ENCODE assay signal across 8 mouse cellular contexts in genomic region chr19:16872331-16873180, GRCm38 (mm10). TPM values are rescaled to one million over a fixed set of nuclear protein-coding genes. Genes with fewer than 3 reads are reported as not detected.
DNase-seq lines count a peak whose midpoint lies in the region; ATAC-seq and TF ChIP-seq lines count a peak whose summit lies in the region.

No protein-coding gene starts in this region.

- peaks cover 17% of the 10 kb centered on the region for H3K4me1 ChIP-seq in heart, embryonic 11.5 days (ENCODE audit: control insufficient read depth, insufficient read depth, low read length)
- peaks cover 9% of the 10 kb centered on the region for H3K4me1 ChIP-seq in kidney, postnatal 0 days (replicated peaks; ENCODE audit: insufficient read depth, low read length)

- DNase-seq in cerebellum, adult 18-20 months = peak; percentile 5 to 21
- DNase-seq in right cerebral cortex, adult 18-20 months = peak; percentile 30
- DNase-seq in right cerebral cortex, postnatal 36 days (ENCODE audit: low spot score in 2 of 2) = no peak
- peak; percentile 29 for DNase-seq in kidney, postnatal 0 days (ENCODE audit: low spot score)
- DNase-seq in neural tube, embryonic 10.5 days (ENCODE audit: extremely low spot score, low spot score) = peak; percentile 70
- DNase-seq in layer of hippocampus, postnatal 36 days = no peak

- no peak overlapping the region for H3K9ac ChIP-seq in heart, embryonic 11.5 days (ENCODE audit: low read depth, low read length)
- H3K9ac ChIP-seq in kidney, postnatal 0 days (ENCODE audit: low read depth, low read length) = no peak overlapping the region

- H3K4me2 ChIP-seq in heart, embryonic 11.5 days = peak overlapping the region; percentile 76
- peak overlapping the region; percentile 62 for H3K4me2 ChIP-seq in kidney, postnatal 0 days (ENCODE audit: low read length)

- no peak overlapping the region for H3K27ac ChIP-seq in heart, embryonic 11.5 days (ENCODE audit: low read depth, low read length)
- H3K27ac ChIP-seq in kidney, postnatal 0 days = no peak overlapping the region

- no peak for ATAC-seq in cerebellum, adult (ENCODE audit: insufficient number of reproducible peaks, low FRiP score, low TSS enrichment)
- no peak for ATAC-seq in heart, embryonic 11.5 days (replicated peaks; ENCODE audit: insufficient number of reproducible peaks, low FRiP score, low TSS enrichment)
- ATAC-seq in kidney, postnatal 0 days (replicated peaks; ENCODE audit: low FRiP score, low read depth) = 0 out of 2 replicates have a peak, but pooled peaks have one; percentile 27

- WGBS in heart, embryonic 11.5 days (ENCODE audit: insufficient replicate concordance) = under 1% methylated on average over 79 of the region's 88 CpGs
- under 1% methylated on average over 75 of the region's 88 CpGs for WGBS in kidney, postnatal 0 days

- no peaks in the 10 kb centered on the region for H3K9me3 ChIP-seq in heart, embryonic 11.5 days (replicated peaks; ENCODE audit: control insufficient read depth, low read length)
- H3K9me3 ChIP-seq in kidney, postnatal 0 days (replicated peaks; ENCODE audit: low read length) = no peaks in the 10 kb centered on the region

- H3K4me3 ChIP-seq in heart, embryonic 11.5 days (ENCODE audit: low read depth, low read length) = peak overlapping the region; percentile 46
- peak overlapping the region; percentile 43 for H3K4me3 ChIP-seq in kidney, postnatal 0 days (replicated peaks; ENCODE audit: low read depth, low read length)

- H3K27me3 ChIP-seq in heart, embryonic 11.5 days (ENCODE audit: control insufficient read depth, insufficient read depth, low read length) = peaks cover 99% of the 10 kb centered on the region
- peaks cover 87% of the 10 kb centered on the region for H3K27me3 ChIP-seq in kidney, postnatal 0 days (ENCODE audit: insufficient read depth, low read length)

- TF ChIP-seq CTCF in kidney, postnatal 0 days (IDR thresholded peaks at IDR 0.05; ENCODE audit: low read depth) = no peak

- no peaks in the 10 kb centered on the region for H3K36me3 ChIP-seq in heart, embryonic 11.5 days (ENCODE audit: control insufficient read depth, insufficient read depth, low read length)
- H3K36me3 ChIP-seq in kidney, postnatal 0 days (ENCODE audit: insufficient read depth, low read length) = no peaks in the 10 kb centered on the region

RNA-seq across cellular contexts. Expression of gene Foxb2, which starts 1.0 kb away (rescaled TPM):
- not detected in 2 replicates for polyA plus RNA-seq in heart, embryonic 11.5 days (2014; fragmentation: Nextera tagmentation; extraction: Ambion mirVana)
- polyA plus RNA-seq in kidney, postnatal 0 days (2015; fragmentation: Nextera tagmentation; extraction: Ambion mirVana) = not detected in 2 replicates
- not detected for total RNA-seq in layer of hippocampus, postnatal 36 days (2021)

Comparison
In these comparisons a context has a peak if more than half of its experiments do, and no peak if none do; other contexts are left out.
1. DNase-seq: peak in cerebellum, adult 18-20 months (2 of 2), right cerebral cortex, adult 18-20 months (single experiment), kidney, postnatal 0 days (single experiment) and neural tube, embryonic 10.5 days (single experiment); none in right cerebral cortex, postnatal 36 days (0 of 2) and layer of hippocampus, postnatal 36 days (0 of 2).